Mouse (Mus musculus) gastrocnemius, postnatal 36 days (tissue): ENCODE data around the gene Ccdc125. TPM values are rescaled to one million over a fixed set of nuclear protein-coding genes. Genes with fewer than 3 reads are reported as not detected.
"Not testable (repeated sequence)": the region's sequence is repeated elsewhere in the genome, so short reads cannot be mapped to it uniquely, and the experiment has no call there.

Source experiments
- DNase-seq, 2 experiments: peaks; one replicate each; pipeline ENCODE4 v3.0.0; 2022
- intact Hi-C: fragments of 180-260 bp; cut with DNase I; formaldehyde crosslinking; loops from one replicate; pipeline ENCODE4 v1.15.1; 2025
- total RNA-seq, 2 experiments: library from RNA; stranded (reverse); gene quantifications; 2 replicates each; pipeline ENCODE4 v1.2.3; 2021

Ccdc125 gene
- total RNA-seq, 2 experiments from 2014 or later, result 0.22 to 0.33 TPM

DNA sequence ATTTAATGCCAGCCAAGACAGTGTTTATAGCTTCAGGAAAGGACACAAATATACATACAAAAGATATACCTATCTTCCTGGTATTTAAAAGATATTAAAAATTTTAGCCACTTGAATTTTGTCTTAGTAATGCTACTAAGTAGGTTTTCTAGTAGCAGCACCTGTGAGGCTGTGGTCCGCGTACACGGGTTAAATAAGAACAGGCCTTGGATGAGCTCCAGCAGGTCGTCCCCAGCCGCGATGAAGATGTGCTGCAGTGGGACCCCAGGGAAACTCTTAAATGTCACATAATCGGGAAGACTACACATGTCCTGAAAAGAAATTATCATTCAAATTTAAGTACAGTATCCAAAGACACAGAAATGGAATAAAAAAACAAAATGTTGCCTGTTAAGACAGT lies 36.7 kb downstream of the Ccdc125 start:
- intact Hi-C loops, result no loop called here
- DNase-seq, result no peak

DNA sequence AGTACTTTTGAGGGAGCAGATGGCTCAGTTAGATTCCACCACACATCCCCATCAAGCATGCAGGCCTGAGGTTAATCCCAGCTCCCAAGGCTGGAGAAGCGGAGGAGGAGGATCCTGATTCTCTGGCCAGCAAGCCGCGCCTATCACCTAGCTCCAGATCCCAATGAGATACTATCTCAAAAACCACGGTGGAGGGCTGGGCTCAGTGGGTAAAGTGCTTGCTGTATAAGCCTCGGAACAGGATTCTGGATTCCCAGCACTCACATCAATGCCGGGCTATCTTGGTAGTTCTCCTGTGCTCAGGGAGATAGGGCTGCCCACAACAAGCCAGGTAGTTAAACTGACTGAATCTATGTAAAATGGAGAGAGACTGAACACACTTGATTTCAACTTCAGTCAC lies 46.0 kb downstream of the Ccdc125 start:
- DNase-seq, result no peak
- intact Hi-C loops, result no loop called here

DNA sequence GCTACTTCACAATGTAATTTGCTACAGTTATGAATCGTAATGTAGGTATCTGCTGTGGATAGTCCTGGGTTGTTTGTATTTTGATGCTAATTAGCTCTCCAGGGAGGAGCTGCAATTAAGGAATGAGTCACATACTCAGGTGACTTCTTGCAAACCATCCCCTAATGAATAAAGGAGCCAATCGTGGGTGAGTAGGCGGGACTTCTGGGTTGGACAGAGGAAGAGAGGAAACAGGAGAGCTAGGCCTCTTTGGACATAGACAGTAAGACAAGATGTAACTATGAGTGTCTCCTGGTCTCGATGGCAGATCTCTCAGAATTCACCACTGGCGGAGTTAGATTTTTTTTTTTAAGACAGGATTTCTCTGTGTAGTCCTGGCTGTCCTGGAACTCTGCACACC lies 52.1 kb downstream of the Ccdc125 start:
- no peak for DNase-seq
- intact Hi-C loops, result no loop called here

DNA sequence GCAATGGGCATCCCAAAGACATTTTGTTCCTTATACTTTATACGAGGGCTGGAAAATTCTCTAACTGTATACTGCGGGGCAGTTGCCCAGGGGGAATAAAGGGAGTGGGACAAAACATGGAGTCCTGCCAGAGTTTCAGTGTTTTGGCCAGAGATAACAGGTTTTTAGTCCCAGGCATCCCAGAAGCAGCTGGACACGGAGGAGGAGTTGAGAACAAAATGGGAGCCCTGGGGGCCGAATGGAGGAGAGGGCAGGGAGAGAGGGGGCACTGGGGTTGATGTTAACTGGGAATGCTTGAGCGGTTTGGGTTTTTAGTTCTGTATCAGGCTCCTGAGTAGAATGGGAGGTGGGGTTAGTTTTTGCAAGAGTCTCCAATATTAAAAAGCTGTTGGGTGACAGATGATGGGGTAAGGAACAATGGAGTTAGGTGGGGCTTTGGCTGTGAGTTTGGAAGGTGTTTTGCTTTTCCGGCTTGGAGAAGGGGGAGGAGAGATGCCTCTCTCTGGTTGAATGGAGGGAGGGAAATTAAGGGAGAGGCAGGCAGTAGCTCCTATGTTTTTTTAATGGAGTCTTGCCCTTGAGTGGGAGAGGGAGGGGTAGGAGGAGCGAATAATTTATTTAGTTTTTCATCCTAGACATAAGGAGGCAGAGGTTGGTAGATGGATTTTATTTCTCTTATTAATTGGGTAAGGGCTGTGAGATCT lies 54.7 kb downstream of the Ccdc125 start:
- intact Hi-C loops, result no loop called here
- no peak for DNase-seq

DNA sequence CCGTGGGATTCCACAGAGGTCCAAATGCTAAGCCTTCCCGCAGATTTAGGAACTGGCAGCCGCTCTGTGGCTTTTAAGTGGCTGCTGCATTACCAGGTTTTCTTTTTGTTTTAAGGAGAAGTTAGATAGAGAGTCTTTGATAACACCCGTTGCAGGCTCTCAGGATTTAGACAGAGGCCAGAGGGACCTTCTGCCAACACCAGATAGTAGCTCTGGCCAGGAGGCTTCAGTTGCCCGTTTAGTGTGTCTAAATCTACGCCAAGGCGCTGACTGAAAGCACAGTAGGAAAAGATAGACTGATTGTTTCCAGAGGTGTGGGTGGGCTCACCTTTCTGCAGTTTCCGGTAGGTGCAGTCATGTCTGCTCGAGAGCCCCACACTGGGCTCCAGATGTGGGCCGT lies 55.7 kb downstream of the Ccdc125 start:
- no peak for DNase-seq
- intact Hi-C loops, result no loop called here

DNA sequence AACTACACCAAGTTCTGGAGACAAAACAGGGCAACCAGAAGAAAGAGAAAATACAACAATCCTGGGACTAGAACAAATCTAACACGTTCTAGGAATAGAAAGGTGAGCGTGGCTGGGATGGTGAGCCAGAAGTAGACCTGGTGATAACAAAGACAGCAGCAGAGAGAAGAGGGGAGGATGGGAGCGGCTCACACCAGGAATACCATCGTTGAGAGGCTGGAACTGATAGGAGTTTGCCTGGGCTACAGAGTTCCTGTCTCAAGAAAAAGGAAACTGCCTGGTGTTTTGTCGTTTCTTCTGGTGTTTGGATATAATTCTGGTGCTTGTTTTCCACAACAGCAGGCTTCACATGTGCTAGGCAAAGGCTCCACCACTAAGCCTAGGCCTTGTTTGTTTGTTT lies 58.6 kb downstream of the Ccdc125 start:
- DNase-seq, result no peak
- intact Hi-C loops, result no loop called here

DNA sequence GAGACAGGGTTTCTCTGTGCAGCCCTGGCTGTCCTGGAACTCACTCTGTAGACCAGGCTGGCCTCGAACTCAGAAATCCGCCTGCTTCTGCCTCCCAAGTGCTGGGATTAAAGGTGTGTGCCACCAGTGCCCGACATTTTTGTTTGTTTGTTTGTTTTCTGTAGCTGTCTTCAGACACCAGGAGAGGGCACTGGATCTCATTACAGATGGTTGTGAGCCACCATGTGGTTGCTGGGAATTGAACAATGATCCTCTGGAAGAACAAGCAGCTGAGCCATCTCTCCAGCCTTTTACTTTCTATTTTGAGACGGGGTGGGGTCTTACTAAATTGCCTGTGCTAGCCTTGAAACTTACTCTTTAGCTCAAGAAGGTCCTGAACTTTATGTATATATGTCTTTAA lies 59.0 kb downstream of the Ccdc125 start:
- DNase-seq, intact Hi-C loops: not testable (repeated sequence)

DNA sequence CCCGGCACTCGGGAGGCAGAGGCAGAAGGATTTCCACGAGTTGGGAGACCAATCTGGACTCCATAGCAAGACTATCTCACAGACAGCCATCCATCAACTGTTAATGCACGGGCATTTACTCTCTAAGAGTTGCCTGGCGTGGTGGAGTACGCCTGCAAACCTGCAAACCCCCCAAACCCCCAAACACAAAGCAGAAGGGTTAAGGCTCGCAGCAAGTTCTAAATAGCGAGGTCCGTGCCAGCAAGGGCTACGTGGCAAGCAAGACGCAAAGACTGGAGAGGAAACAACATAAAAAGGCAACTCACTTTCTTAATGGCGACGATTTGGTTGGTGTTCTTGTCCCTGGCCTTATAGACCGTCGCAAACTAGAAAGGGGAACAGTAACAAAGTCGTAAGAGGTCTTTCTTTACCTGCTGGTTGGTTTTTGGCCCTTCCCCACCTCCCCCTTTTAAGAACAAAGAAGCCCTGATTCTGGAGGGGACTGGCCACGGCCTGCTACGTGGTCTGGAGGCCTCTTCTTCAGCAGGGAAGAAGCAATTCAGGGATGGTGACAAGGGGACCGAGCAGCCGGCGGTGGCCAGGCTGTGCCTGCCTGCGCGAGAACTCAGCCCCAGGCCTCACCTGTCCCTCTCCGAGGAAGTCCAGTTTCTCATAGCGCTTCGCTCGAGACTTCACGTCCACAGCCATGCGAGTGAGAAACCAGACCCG lies 60.8 kb downstream of the Ccdc125 start:
- intact Hi-C loops, result loop anchor here (10.0 kb wide), 1 partner anchor 626 kb away; the partner anchor contains the start of genes Bdp1 and Serf1

DNA sequence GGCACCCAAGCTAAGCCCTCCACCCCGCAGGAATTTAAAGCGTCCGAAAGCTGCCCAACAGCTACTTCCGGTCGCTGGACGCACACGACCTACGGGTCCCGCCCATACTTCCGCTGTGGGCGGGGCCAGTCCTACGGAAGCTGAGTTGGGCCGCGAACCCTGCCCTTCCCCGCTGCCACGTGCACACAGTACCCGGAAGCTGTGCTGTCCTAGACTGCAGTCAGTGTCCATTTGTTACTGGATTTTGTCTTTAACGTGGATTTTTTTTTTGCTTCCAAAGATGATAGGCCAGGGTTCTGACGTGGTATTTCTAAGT lies 61.3 kb downstream of the Ccdc125 start, which contains the start of gene Cdk7:
TSS of gene Cdk7 (minus strand) at position 79 of the 316 bp plus-strand sequence.
- DNase-seq, result peak; percentile 87 to 89
- intact Hi-C loops, result loop anchor here (10.0 kb wide), 1 partner anchor 626 kb away; the partner anchor contains the start of genes Bdp1 and Serf1

More for the DNA sequence above, 60.8 kb downstream of the Ccdc125 start:
- DNase-seq, result no peak

DNA sequence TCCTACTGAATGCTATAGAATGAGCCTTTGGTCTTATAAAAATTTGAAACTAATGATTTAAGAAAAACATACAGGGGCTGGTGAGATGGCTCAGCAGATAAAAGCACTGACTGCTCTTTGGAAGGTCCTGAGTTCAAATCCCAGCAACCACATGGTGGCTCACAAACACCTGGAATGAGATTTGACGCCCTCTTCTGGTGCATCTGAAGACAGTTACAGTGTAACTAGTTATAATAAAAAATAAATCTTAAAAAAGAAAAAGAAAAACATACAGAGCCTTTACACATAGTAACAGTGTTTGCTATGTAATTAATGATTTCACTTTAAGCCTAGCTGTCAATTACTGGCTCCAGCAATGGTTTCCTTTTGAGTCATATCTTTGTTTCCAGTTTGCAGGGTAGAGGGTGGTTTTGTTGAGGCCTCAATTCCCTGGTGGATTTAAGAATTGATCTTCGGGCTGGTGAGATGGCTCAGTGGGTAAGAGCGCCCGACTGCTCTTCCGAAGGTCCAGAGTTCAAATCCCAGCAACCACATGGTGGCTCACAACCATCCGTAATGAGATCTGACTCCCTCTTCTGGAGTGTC lies 62.0 kb downstream of the Ccdc125 start:
- intact Hi-C loops, result loop anchor here (10.0 kb wide), 1 partner anchor 627 kb away; the partner anchor contains the start of genes Bdp1 and Serf1
- not testable (repeated sequence) for DNase-seq

DNA sequence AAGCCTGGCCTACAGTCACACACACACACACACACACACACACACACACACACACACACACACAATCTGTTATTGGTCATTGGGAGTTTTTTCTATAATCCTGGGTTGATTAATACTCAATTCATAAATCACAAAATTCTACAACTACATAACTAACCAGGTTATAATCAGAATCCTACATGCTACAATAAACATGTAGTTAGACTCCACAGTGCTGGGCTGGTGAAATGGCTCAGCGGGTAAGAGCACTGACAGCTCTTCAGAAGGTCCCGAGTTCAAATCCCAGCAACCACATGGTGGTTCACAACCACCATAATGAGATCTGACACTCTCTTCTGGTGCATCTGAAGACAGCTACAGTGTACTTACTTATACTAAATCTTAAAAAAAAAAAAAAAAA lies 63.2 kb downstream of the Ccdc125 start:
- intact Hi-C loops, result loop anchor here (10.0 kb wide), 1 partner anchor 628 kb away; the partner anchor contains the start of genes Bdp1 and Serf1
- no peak for DNase-seq

DNA sequence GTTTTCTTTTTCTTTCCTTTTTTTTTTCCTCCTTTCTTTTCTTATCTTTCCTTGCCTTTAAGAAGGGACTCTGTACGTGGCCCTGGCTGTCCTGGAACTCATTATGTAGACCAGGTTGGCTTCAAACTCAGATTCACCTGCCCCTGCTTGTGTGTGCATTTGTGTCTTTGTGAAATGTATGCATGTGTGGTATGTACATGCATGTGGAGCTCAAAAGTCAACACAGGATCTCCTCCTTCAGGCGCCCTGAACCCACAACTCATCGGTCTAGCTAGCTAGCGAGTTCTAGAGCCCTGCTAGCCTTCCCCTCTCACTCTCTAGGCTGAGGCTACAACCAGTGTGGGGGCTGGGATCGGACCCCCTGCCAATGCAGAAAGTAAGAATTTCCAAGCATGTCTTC lies 73.3 kb downstream of the Ccdc125 start:
- intact Hi-C loops, result loop anchor here (10.0 kb wide), 1 partner anchor 82 kb away; no protein-coding TSS in a partner anchor
- no peak for DNase-seq

DNA sequence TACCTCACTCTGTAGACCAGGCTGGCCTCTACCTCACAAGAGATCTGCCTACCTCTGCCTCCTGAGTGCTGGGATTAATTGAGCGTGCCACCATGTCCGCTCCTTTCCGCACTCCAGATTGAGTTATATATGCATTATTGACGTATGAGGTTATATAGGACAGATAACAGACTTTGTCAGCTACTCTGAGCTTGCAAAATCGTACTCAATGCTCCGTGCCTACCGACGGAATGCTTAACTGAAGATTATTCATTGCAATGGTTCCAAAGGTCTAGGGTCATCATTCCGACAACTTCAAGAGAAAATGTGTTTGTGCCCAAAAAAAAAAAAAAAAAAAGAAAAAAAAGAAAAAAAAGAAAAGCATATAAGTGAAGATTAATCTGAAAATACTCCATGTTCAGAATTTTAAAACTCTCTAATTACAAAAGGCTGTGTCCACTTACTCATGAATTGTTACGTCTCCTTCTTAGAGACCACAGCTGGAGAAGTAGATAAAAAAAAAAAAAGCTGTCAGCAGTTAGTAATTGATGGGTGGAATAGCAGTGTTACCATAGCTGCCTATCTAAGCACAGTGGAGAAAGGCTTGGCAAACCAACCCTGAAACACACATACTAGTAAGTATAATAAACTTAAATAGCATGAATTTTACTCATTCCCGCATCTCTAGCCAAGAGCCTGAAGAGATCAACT lies 74.0 kb downstream of the Ccdc125 start:
- DNase-seq, result no peak
- intact Hi-C loops, result loop anchor here (10.0 kb wide), 1 partner anchor 81 kb away; no protein-coding TSS in a partner anchor

DNA sequence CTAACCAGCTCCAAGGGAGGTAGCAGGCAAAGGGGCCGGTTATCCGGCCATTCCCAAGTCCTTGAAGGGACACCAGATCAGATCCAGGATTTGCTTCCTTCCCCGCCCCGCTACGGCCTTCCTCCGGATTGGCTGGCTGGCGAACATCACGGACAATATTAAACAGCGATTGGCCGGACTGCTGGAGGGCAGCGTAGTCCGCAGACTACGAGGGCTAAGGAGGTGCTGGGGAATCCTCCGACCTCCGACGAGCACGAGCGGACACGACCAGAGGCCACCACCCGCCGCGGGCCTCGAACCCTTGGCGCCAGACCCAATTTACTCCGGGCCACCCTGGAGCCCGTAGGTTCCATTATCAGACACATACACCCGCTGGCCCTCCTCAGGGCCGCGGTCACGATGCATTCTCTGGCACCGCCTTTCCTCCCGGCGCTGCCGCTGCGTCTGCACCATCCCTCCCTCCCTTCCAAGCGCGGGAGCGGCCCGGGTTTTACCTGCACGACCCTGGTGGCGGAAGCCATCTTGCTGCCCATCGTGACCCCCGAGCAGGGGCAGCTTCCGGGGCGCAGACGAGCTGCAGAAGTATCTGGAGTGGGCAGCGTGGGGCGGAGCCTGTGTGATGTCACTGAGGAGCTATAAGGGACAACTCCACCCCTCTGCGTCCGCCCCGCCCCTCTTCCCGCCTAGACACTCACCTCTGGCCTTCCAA lies 74.7 kb downstream of the Ccdc125 start, which contains the start of gene Mrps36:
TSS of gene Mrps36 (minus strand) at position 624 of the 709 bp plus-strand sequence.
- intact Hi-C loops, result loop anchor here (10.0 kb wide), 1 partner anchor 81 kb away; no protein-coding TSS in a partner anchor
- DNase-seq, result peak; percentile 84 to 88

DNA sequence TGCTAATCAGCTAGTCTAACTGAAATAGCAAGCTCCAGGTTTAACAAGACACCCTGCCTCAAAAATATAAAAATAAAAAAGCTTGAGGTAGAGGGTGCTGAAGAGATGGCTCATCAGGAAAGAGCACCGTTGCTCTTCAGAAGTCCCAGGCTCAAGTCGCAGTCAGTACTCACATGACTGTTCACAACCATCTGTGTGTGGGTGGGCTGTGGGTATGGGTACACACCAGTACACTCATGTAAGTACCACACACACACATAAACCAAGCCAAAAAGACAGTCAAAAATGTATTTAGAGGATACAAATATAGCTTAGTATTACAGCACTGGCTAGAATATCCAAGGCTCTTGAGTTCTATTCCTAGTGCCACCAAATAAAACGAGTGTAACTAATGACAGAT lies 76.6 kb downstream of the Ccdc125 start:
- DNase-seq, result no peak
- intact Hi-C loops, result loop anchor here (10.0 kb wide), 1 partner anchor 79 kb away; no protein-coding TSS in a partner anchor

Other genes with a start within 250 kb of the Ccdc125 start
- not detected for gene Naip1, start 216.8 kb upstream of the Ccdc125 start, total RNA-seq
- 10 to 100 TPM; 18.3 to 21.5 TPM for gene Gtf2h2, start 177.1 kb upstream of the Ccdc125 start, total RNA-seq
- under 1 TPM in 1 of 2 experiments, not detected in 1; 0.13 TPM for gene Ocln, start 117.0 kb upstream of the Ccdc125 start, total RNA-seq
- gene Marveld2, start 52.7 kb upstream of the Ccdc125 start, total RNA-seq, result under 1 TPM; 0.23 to 0.42 TPM
- 10 to 100 TPM; 58.1 to 68.7 TPM for gene Ak6, start 18.7 kb upstream of the Ccdc125 start, total RNA-seq
- 10 to 100 TPM; 10.2 to 10.8 TPM for gene Rad17, start 18.7 kb upstream of the Ccdc125 start, total RNA-seq
- gene Taf9, start 18.1 kb upstream of the Ccdc125 start, total RNA-seq, result 1 to 10 TPM; 4.4 to 5.7 TPM
- gene Cdk7, start 61.2 kb downstream of the Ccdc125 start, total RNA-seq, result 10 to 100 TPM in 1 of 2 experiments, 1 to 10 TPM in 1; 9.8 to 12.4 TPM
- gene Mrps36, start 74.9 kb downstream of the Ccdc125 start, total RNA-seq, result 100 to 1,000 TPM; 136 to 144 TPM
- under 1 TPM in 1 of 2 experiments, not detected in 1; 0.20 TPM for gene Cenph, start 106.2 kb downstream of the Ccdc125 start, total RNA-seq
- under 1 TPM; 0.64 to 0.66 TPM for gene Ccnb1, start 116.9 kb downstream of the Ccdc125 start, total RNA-seq
- gene Slc30a5, start 163.7 kb downstream of the Ccdc125 start, total RNA-seq, result 10 to 100 TPM in 1 of 2 experiments, 1 to 10 TPM in 1; 8.3 to 10.7 TPM